Mouse (Mus musculus) adrenal gland, adult 2 months (tissue): ENCODE measurements at regions not wholly inside any gene's neighbourhood (a gene's known extent, or its start where the extent isn't known, plus 50 kb on each side); places are given as distances from the start of the nearest gene placed in this dataset.

Experiments
- DNase-seq: peaks from one replicate; pipeline ENCODE4 v3.0.0; 2021

DNA sequence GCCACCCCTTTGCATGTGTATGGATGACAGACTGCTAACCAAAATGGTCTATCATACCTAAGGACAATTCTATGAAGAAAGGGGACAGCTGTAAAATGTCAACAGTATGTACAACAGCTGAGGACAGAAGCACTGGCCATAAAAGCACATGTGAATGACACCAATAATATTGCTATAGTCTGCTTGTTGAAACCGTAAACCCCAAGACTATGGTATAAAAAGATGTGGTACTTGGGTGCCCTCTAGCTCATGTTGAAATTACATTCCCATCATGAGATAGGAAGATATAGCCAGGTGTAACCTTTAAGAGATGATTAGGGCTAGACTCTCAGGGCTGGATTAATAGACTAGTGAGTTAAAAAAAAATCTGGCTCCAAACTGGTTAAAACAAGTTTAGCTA is 361.6 kb upstream of the Sptlc3 start:
- DNase-seq = no peak

DNA sequence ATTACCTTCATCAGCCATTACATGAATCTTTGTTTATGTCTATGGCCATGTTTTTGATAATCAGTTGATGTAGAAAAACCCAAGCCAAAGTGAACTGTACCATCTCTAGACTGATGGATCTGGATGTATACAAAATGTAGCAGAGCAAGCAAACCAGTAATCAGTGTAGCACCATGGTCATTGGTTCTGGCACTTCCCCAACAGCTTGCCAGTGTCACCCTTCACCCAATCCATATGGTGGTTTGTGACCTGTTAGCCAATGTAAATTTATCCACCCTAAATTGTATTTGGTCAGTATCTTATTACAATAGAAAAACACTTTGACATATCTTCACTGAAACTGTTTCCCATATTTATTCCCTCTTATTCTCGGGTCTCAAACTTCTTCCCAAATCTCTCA is 346.7 kb upstream of the Sptlc3 start:
- DNase-seq = no peak

DNA sequence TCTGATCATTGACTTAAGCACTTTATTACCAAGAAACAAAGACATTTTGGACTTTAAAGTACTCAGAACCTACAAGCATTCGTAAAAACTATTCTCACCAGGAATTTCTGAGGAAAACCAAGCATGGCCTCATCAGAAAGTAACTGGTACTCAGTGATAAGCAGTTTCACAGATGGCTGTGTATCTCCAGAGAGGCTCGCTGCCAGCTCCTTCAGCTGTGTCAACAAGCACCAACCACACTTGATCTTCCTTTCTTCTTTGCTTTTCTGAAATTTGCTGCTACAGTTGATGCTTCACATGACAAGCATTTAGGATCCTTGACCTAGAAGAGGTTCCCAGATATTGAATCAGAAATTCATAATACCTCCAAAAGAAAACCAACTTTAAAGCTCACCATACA is 314.1 kb upstream of the Sptlc3 start:
- DNase-seq = no peak

DNA sequence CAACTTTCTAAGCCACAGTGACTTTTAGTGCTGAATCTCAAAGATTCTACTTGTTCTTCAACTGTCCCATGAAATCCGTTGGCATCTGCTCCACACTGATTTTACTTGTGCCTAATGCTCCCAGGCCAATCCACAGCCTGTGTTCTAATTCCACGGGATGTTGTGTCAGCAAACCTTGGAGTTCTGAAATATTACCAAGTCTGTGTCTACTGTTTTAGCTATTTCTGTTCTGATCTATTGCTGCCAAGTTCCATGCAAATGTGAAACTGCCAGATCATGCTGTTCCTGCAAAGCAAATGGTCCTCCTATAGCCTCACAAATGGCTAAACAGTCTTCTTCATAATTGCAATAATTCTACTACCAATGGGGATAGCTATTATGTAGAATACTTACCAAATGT is 295.4 kb upstream of the Sptlc3 start:
- no peak for DNase-seq

DNA sequence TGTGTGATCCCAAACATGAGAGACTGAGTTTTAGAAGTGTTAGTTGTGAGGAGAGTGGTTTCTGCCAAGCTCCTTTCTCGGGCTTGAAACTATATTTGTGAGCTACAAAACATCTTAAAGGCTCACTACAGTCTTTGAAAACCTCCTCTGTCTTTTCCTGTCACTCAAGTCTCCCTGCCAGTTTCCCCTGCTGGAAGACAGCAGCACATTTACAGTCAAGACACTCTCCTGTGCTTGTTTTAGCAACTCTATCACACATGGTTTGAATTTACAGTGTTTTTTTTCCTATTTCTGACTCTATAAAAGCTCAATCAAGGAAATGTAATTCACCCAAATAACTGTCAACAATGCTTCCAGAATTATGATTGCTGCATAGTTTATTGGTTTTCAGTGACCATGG is 286.1 kb upstream of the Sptlc3 start:
- no peak for DNase-seq

DNA sequence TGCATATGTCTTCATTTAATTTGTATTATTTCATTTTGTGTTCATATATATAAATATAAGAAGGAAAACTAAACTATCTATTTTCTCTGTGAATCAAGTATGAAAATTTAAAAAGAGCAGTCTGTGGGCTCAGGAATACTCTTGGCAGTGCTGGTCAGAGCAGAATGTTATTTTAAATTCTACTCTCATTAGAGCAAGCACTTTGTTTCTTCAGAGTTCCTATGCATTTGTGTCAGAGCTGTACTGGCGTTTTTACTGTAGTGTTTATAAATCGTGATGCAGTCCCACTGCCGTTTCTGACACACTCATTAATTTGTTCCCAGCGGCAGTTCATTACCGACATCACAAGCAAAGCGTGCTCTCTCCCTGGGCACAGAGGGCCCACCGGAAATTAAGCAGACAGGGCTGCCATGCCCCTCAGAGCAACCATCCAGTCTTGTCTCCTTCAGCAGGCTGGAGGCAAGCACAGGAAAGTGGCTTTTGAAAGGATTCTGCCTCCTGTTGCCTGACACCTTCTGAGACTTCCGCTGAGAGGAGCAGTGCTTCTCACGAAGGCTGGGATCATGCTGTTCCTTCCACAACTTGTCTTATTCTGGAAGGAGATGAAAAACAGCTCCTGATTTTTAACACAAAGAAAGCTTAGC is 272.8 kb upstream of the Sptlc3 start:
- no peak for DNase-seq

DNA sequence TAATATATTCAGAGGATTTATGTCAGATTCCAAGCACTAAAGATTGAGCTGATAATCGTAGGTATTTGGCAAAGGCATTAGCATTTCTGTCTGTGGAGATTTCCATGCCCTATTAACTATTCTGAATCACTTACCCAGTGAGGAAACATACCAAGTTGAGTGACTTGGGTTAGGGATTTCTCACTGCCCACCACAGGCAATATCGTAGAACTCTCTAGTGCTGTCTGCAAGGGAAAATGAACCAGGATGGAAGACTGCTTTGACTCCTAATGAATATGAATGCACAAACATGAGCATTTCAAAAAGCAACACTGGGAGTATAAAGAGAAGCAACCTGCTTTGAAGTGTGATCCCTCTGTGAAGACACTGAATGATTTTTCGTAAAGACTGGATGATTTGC is 263.3 kb upstream of the Sptlc3 start:
- DNase-seq = no peak

DNA sequence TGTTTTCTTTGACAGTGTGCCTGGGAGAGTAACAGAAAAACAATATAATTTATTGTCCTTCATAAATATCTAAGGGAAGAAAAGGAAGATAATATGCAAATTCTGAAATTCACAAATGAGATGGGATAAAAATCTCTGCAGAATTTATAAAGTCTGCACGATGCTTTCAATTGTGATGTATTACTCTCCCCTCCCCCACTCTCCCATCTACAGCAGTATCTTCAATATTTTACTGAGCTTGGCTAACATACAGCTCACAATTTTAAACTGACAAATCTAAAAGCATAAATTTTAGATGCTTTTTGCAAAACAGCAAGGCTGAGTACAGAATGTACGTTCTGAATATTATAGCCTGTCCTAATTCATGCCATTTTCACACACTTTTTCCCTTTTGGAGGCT is 243.6 kb upstream of the Sptlc3 start:
- DNase-seq = no peak

DNA sequence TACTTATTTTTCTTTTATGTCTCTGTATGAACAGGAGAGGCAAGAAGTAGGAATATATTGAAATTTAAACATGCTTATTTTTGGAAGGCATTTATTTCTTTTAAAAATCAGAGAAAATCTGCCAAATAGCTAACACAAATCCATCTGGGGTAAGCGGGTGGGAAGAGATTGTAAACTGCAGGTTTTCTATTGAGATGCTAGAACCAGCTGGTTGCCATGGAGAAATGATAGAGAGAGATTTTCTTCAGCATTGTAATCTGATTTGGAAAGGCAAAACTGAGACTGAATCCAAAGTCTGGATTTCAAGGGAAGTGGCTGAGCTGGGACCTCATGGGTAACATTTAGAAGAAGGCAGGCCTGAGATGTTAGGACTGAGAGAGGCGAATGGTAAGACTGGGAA is 226.6 kb upstream of the Sptlc3 start:
- DNase-seq = no peak

DNA sequence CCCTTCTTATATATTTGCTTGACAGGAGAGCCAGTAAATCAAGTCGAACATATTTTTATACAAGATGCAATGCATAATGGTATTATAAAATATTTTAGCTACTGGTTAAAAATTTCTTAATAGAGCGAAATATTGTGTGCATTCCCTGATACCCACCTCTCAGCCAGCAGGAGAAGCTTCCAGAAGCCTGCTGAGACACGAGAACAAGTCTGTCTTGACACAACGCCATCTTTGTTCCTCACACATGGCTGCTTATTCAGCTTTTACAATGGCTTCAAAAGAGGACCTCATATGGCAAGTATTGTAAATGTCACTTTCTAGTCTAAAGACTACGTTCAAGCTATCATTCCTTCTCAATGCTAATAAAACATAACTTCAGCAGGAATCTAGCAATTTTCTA is 217.1 kb upstream of the Sptlc3 start:
- DNase-seq = no peak

DNA sequence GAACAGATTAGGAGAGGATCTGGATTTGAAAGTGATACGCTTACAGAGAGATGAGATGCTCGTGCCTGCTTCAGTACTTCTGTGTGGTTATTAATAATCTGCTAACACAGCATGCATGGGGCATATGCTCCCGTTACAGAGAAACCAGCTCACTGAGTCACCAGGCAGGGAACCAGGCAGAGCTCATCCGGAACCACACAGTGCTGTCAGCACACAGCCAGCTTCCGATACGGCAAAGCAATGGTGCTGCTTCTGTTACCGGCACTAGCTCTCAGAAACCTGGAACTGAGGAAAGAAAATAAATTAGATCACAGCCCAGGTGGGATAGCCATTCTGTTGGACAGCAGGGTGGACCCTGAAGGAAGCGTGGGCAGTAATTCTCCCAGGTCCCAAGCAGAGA is 216.1 kb upstream of the Sptlc3 start:
- DNase-seq = no peak

DNA sequence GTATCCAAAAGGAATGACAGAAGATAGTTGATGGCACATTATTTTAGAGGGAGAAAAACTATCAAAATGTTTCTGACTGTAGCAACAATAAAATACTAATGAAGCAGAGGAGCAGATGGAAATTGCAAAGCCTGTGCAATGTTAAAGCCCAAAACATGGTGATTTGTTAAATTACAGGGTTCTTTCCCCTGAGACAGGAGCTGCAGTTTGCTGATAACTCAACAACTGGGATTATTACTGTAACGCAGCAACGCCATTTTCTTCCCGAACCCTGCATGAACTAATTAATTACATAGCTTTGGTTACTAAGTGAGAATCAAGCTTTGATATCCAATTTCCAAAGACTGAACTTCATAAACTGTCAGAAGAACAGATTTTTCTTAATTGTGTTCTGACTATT is 212.7 kb upstream of the Sptlc3 start:
- no peak for DNase-seq

DNA sequence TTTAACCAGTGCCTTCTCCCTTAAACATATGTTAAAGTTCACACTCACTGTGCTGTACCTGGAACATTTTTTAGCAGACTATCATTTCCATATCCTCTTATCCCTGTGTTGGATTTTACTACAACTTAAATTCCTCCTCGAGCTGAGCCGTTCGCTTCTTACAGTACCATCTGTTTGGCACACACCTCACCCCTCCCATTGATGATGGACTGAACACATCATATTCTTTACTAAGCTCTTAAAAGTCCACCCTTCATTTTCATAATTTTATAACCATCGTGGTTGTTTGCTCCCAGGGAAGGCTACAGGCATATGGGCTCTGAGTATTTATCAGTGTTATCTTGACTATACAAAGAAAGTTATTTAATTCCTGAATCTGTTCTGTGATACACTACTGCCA is 209.4 kb upstream of the Sptlc3 start:
- DNase-seq = no peak

DNA sequence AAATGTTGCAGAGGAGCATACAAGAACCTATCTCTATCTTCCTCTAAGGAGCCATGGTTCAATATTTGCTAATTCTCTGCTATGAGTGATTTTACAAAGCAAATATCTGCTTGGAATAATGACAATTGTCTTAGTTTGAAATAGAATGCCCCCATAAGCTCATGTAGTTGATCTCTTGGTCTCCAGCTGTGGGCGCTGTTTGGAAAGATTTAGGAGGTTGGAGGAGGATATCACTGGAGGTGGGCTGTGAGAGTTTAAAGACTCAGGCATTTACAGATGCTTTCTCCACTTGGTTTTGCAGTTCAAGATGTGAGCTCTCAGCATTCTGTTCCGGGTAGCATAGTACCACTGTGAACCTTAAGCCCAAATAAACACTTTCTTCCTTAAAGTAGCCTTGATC is 207.3 kb upstream of the Sptlc3 start:
- no peak for DNase-seq

DNA sequence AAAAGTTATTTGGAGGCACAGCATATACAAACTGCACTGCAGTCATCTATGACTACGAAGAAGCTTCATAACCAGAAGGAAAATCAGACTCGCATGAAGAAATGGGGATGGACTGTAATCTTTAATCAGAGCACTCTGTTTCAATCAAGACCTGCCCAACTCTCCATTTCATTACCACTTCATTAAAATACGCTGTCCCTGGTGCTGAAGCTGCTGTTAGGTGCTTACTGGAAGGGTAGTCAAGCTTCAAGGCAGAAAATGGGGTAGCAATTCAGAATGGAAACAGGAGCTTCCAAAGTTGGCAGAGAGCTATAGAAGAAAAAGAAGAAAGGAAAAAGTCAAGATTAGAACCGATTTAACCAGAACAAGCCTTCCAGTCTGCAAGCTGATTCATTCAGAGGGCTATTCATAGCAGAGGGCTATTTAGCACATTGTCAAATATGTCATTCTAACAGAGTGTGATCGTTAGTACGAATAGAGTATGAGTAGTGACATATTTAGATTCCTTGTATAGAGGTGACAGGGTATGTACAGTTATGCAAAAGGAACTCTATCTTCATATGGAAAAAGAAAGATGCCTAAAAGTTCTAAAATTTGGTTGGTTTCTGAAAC is 195.1 kb upstream of the Sptlc3 start:
- DNase-seq = no peak

DNA sequence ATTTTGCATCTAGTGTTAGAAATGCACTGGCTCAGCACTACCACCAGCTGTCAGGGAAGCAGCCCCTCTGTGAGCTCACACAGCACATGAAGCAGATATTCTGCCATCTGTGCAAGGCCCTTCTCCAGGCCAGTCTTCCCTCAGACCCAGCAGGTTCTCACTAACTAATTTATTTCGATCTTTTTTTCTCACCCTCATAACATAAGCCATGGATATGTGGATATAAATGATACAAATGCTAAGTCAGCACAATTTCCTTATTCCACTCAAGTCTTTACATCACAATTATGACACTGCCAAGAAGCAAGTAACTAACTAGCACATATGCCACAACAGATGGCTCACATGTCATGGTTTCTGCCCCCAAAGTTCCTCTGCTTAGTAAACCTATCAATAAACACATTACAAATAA is 182.3 kb upstream of the Sptlc3 start:
- DNase-seq = no peak

DNA sequence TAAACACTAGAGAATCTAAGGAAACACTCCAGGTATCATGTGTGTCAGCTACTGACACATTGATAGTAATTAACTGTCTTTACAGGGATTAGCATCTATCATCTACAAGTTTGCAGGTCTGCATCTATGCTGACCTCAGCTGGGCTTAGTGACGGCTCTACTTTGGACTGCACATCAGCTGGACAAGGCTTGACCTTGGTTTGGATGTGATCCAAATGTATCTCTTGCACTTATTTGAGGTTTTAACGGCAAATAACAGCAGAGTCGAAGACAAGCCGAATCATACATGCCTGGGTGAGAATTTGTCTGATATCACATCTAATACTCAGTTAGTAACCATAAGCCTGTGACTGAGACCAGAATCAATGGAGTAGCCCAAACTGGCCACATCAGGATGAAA is 181.7 kb upstream of the Sptlc3 start:
- DNase-seq = no peak

DNA sequence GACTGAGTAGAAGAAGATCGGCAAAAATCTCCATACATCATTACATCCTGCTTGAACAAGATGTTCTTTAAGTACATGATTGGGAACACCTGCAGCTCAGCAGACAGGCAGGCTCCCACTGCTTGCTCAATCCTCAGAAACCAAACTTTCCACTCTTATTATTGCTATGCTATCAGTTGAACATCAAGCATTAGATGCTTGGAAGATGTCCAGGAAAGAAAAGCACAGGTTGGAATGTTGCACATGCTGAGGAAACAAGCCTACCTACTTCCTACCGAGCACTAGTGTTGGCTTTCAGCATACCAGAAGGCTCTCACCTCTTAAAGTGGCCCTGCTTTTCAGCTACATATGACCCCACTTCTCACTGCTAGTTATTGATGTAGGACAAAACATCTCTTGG is 171.2 kb upstream of the Sptlc3 start:
- no peak for DNase-seq

DNA sequence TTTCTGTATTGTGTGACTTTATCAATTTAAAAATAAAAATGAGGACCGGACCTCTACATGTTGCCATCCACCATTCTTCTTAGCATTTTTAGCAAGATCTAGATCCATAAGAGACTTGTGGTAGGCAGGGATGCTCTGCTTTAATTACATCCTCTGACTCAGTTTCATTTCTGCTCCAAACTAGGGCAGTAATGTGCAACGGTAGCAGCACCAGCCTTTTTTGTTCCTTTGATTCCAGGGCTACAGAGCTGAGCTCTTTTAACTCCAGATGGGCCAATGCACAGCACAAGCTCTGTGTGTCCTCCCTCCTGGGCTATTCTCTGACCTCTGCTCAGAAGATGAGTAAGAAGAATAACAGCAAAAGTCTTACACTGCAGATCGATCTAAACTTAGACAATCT is 168.2 kb upstream of the Sptlc3 start:
- DNase-seq = no peak

DNA sequence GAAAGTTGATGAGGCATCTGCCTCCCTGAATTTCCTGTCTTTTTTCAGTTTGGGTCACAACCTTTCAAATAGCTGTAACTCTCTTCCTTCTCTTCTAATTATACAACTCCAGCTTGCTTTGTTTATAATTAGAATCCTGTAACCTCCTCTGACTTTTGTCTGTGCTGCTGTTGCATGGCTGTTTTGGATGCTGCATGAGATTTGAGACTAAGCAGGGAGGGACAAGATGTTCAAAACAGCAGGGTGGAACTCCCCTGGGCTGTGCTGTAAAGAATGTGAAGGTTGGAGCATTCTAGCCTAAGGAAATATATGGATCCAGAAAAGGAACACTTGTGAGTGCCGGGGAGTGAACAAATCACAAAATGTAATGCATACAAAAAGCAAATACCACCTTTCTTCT is 159.0 kb upstream of the Sptlc3 start:
- DNase-seq = no peak

DNA sequence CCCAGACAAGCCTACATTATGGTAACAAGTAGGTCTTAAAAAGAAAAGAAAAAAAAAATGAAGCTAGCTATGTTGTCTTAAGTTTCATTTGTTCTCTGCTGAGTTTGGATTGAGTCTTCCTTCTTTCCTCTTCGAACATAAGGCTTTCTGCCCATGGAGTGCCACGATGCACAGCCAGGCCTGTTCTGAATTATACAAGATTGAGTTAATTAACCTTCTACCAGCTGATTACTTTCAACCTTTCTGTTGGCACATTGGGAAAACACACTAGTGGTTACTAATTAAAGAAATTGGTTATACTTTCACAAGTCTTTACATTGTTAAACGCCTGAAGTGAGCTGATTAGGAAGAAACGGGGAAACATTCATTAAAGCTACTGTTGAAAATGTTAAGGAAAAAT is 155.5 kb upstream of the Sptlc3 start:
- DNase-seq = no peak

DNA sequence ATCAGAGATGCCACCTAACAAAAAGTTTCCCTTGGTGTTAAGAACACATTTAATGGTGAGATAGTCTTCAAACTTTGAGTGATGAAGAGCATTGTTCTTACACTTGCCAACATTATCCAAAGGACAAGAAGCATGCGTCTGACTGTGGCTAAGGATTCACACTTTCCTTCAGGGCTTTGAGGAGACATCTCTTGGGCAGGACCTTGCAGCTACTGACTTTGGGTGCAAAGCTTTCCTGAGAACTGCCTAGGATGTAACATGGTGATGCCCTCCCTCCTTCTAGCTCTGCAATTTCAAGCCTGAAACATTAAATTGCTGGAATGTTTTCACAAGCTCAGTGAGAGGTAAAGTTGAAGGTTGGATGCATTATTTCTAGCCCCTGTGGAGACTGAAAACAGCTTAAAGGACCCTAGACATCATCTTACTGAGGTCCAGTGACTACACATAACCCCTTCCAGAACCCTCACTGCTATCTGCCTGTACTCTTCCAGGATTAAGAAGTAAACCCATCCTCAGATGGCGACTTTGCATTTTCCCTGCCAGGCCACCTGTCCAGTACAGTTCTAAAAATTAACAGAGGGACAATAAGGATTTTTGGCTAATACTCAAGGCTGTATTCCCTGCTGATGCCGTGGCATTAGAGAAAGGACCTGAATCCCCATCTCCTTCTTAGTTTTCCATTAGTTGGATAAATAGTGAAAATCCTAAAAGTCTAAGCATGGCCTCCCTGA is 137.3 kb upstream of the Sptlc3 start:
- no peak for DNase-seq

DNA sequence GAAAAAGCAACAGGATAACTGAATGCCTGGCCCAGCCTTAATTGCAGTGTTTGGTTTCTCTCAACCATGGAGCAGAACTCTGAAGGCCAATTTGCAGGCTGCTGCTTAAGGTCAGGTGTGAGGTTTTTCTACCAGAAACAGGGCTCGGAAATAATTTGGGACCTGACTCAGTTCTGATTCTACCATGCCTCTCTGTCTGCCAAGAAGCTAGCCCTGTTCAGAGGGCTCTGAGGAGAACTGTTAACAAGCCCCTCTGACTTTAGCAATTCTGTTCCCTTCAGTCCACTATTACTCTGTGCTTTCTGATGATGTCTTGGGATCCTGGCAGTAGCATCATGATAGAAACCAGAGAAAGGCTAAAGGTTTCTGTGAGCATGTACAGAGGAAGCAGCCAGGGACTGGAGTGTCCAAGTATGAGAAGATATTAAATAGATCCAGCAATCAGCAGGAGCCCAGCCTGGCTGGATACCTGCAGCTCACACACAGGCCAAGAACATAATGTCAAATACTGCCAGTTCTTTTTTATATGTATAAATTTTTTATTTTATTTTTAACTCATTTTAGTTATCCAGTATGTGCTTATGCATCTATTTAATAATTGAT is 131.4 kb upstream of the Sptlc3 start:
- DNase-seq = no peak

DNA sequence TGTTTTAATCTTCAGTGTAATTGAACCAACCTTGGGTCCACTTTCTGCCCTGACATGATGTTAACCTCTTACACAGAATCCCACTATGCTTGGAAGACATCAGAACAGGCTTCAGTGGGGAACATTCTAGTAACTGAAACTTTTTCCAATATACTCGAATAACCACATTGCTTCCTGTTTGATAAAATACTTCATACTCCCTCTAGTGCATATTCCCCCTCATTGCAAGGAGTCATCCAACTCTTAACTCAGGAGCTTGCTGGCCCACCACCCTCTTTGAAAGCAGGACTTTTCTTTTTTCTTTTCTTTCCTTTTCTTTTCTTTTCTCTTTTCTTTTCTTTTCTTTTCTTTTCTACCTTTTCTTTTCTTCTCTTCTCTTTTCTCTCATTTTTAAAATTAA is 123.6 kb upstream of the Sptlc3 start:
- no peak for DNase-seq
